Mouse (Mus musculus): ENCODE results near the gene Rhox3f. TPM values are rescaled to one million over a fixed set of nuclear protein-coding genes. Genes with fewer than 3 reads are reported as not detected.

The Rhox3f gene
- polyA plus RNA-seq (2012; rRNA removed), result not detected in 2 replicates

DNA sequence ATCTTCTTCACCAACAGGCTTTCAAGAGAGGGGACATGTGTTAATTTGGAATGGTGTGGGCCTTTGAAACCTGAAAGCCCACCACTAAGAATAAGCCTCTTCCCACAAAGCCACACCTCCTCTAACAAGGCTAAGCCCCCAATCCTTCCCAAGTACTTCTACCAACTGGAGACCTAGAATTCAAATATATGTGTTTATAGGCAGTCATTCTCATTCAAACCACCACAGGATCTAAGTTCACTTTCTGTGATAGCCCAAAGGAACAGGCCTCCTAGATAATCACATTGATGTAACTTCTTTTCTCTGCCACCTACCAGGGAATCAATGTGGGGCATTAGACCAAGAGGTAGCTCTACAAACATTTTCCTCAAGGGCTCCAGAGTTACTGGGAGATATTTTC lies at the start of gene Rhox3f:
Rhox3f (plus strand) TSS at position 301 of the 400 bp plus-strand sequence.

DNA sequence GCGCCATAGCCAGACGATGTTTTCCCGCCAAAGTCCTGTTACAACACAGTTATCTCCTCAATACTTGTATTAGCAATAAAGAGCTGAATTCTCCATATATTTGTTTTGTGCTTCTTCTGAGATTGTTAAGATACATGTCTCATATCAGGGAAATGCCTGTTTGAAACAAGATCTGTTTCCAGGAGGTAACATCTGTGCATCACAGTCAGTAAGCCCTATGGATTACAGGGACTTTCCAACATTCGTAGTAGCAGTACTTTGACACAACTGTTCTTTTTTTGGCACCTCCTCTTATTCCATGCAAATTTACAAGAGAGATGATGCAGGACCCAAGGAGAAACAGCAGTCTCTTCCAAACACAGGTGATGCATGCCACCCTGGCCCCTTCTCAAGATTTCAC lies 39.1 kb upstream of the Rhox3f start, which contains the start of gene Rhox3e:
Rhox3e (plus strand) TSS at position 301 of the 400 bp plus-strand sequence.

GRCm38 (mm10) chrX:37557112-37557511 lies 23.7 kb upstream of the Rhox3f start, which contains the start of gene Rhox4e:
Gene Rhox4e, plus strand, starts transcription at chrX:37557412.

GRCm38 (mm10) chrX:37571105-37571504 lies 9.7 kb upstream of the Rhox3f start, which contains the start of gene Rhox2f:
Gene Rhox2f, plus strand, starts transcription at chrX:37571405.

DNA sequence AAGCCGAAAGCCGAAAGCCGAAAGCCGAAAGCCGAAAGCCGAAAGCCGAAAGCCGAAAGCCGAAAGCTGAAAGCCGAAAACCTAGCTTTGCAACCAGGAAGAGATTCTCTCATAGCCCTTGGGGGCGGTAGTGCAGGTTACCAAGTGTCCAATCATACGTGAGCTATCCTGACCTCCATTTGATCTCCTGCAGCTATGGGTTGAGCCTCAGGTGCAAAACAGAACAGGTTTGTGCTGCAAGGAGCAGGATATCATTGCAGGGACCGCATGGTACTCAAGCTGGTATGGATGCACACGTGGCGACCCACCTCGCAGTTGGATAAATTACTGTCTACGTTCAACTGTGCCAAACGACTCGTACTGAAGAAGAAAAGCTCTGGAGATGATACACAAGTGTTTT lies 26.8 kb downstream of the Rhox3f start, which contains the start of gene Rhox4f:
Rhox4f (minus strand) TSS at position 101 of the 400 bp plus-strand sequence.

GRCm38 (mm10) chrX:37628512-37628911 lies 47.7 kb downstream of the Rhox3f start, which contains the start of gene Rhox3g:
Gene Rhox3g, minus strand, starts transcription at chrX:37628612.

Other genes starting within 250 kb of the Rhox3f start
- not detected in 2 replicates for gene Rhox3a2, start 201.0 kb upstream of the Rhox3f start, polyA plus RNA-seq (2012; rRNA removed)
- not detected in 2 replicates for gene Rhox4a2, start 190.1 kb upstream of the Rhox3f start, polyA plus RNA-seq (2012; rRNA removed)
- not detected in 2 replicates for gene Rhox2b, start 168.9 kb upstream of the Rhox3f start, polyA plus RNA-seq (2012; rRNA removed)
- not detected in 2 replicates for gene Rhox4b, start 148.5 kb upstream of the Rhox3f start, polyA plus RNA-seq (2012; rRNA removed)
- gene Rhox2c, start 127.3 kb upstream of the Rhox3f start, polyA plus RNA-seq (2012; rRNA removed), result not detected in 2 replicates
- gene Rhox3c, start 122.4 kb upstream of the Rhox3f start, polyA plus RNA-seq (2012; rRNA removed), result not detected in 2 replicates
- not detected in 2 replicates for gene Rhox4c, start 100.7 kb upstream of the Rhox3f start, polyA plus RNA-seq (2012; rRNA removed)
- gene Rhox2d, start 87.6 kb upstream of the Rhox3f start, polyA plus RNA-seq (2012; rRNA removed), result not detected in 2 replicates
- gene Rhox4d, start 66.6 kb upstream of the Rhox3f start, polyA plus RNA-seq (2012; rRNA removed), result not detected in 2 replicates
- not detected in 2 replicates for gene Rhox2e, start 50.5 kb upstream of the Rhox3f start, polyA plus RNA-seq (2012; rRNA removed)
- not detected in 2 replicates for gene Rhox3e, start 39.0 kb upstream of the Rhox3f start, polyA plus RNA-seq (2012; rRNA removed)
- gene Rhox4e, start 23.6 kb upstream of the Rhox3f start, polyA plus RNA-seq (2012; rRNA removed), result not detected in 2 replicates
- gene Rhox2f, start 9.6 kb upstream of the Rhox3f start, polyA plus RNA-seq (2012; rRNA removed), result not detected in 2 replicates
- not detected in 2 replicates for gene Rhox4f, start 26.7 kb downstream of the Rhox3f start, polyA plus RNA-seq (2012; rRNA removed)
- not detected in 2 replicates for gene Rhox3g, start 47.6 kb downstream of the Rhox3f start, polyA plus RNA-seq (2012; rRNA removed)
- not detected in 2 replicates for gene Rhox2g, start 62.5 kb downstream of the Rhox3f start, polyA plus RNA-seq (2012; rRNA removed)
- not detected in 2 replicates for gene Rhox4g, start 70.3 kb downstream of the Rhox3f start, polyA plus RNA-seq (2012; rRNA removed)
- gene Rhox3h, start 87.8 kb downstream of the Rhox3f start, polyA plus RNA-seq (2012; rRNA removed), result not detected in 2 replicates
- not detected in 2 replicates for gene Rhox2h, start 92.3 kb downstream of the Rhox3f start, polyA plus RNA-seq (2012; rRNA removed)
- 0.21 TPM in 1 of 2 replicates, not detected in the other for gene Rhox5, start 223.8 kb downstream of the Rhox3f start, polyA plus RNA-seq (2012; rRNA removed)
- not detected in 2 replicates for gene Rhox6, start 245.9 kb downstream of the Rhox3f start, polyA plus RNA-seq (2012; rRNA removed)

Measured in colon, adult 2 months (tissue).